Mouse (Mus musculus): ENCODE data around the gene Nrf1. TPM values are rescaled to one million over a fixed set of nuclear protein-coding genes. Genes with fewer than 3 reads are reported as not detected.

The Nrf1 gene
- polyA plus RNA-seq, 1 experiment from 2014 or later = 25.2 TPM

GRCm38 (mm10) chr6:30143263-30143662 lies 95.5 kb downstream of the Nrf1 start:
- DNase-seq (ENCODE audit: low read depth, low spot score) (no peak), ATAC-seq (no peak)
- H3K27me3 ChIP-seq = no peaks in the 10 kb centered on the region
- POLR2A ChIA-PET = no interaction called here
- no peak for TF ChIP-seq CTCF (IDR thresholded peaks at IDR 0.05)
- CTCF ChIA-PET = interaction anchor here (0.7 to 1.9 kb wide), 2 partner anchors 12 to 14 kb away, joined by 3 to 5 read pairs; no protein-coding TSS in a partner anchor
- in situ Hi-C loops (cut with MboI; ENCODE audit: low pct_unique_long_range_greater_than_20kb) = no loop called here

GRCm38 (mm10) chr6:30147058-30147457 lies 99.3 kb downstream of the Nrf1 start:
- no peak for ATAC-seq
- H3K27me3 ChIP-seq = no peaks in the 10 kb centered on the region
- POLR2A ChIA-PET = no interaction called here
- no peak for DNase-seq (ENCODE audit: low read depth, low spot score)
- CTCF ChIA-PET = no interaction called here
- in situ Hi-C loops (cut with MboI; ENCODE audit: low pct_unique_long_range_greater_than_20kb) = no loop called here
- TF ChIP-seq CTCF (IDR thresholded peaks at IDR 0.05) = no peak

- POLR2A ChIA-PET = no interaction called here
- ATAC-seq (no peak), DNase-seq (ENCODE audit: low read depth, low spot score) (no peak)
- TF ChIP-seq CTCF (IDR thresholded peaks at IDR 0.05) = no peak
- in situ Hi-C loops (cut with MboI; ENCODE audit: low pct_unique_long_range_greater_than_20kb) = no loop called here
- no peaks in the 10 kb centered on the region for H3K27me3 ChIP-seq
- CTCF ChIA-PET = no interaction called here
Observed at GRCm38 (mm10) chr6:30147753-30148152, 100.0 kb downstream of the Nrf1 start.

- no peaks in the 10 kb centered on the region for H3K27me3 ChIP-seq
- CTCF ChIA-PET = interaction anchor here (0.9 to 1.6 kb wide), 2 partner anchors 11 to 20 kb away, joined by 3 read pairs; no protein-coding TSS in a partner anchor
- DNase-seq (ENCODE audit: low read depth, low spot score) (no peak), ATAC-seq (no peak)
- TF ChIP-seq CTCF (IDR thresholded peaks at IDR 0.05) = no peak
- POLR2A ChIA-PET = no interaction called here
- in situ Hi-C loops (cut with MboI; ENCODE audit: low pct_unique_long_range_greater_than_20kb) = no loop called here
Observed at GRCm38 (mm10) chr6:30150471-30150870, 102.7 kb downstream of the Nrf1 start.

- POLR2A ChIA-PET = no interaction called here
- CTCF ChIA-PET = interaction anchor here (1.6 kb wide), 1 partner anchor 18 kb away, joined by 3 read pairs; no protein-coding TSS in a partner anchor
- no peak for TF ChIP-seq CTCF (IDR thresholded peaks at IDR 0.05)
- in situ Hi-C loops (cut with MboI; ENCODE audit: low pct_unique_long_range_greater_than_20kb) = no loop called here
- ATAC-seq (no peak), DNase-seq (ENCODE audit: low read depth, low spot score) (no peak)
- H3K27me3 ChIP-seq = no peaks in the 10 kb centered on the region
Observed at GRCm38 (mm10) chr6:30152163-30152562, 104.4 kb downstream of the Nrf1 start.

- ChIA-PET CTCF (no interaction called here), POLR2A (no interaction called here)
- no peak for TF ChIP-seq CTCF (IDR thresholded peaks at IDR 0.05)
- no peak for ATAC-seq
- no peak for DNase-seq (ENCODE audit: low read depth, low spot score)
- H3K27me3 ChIP-seq = no peaks in the 10 kb centered on the region
- in situ Hi-C loops (cut with MboI; ENCODE audit: low pct_unique_long_range_greater_than_20kb) = no loop called here
Observed at GRCm38 (mm10) chr6:30152649-30153048, 104.9 kb downstream of the Nrf1 start.

GRCm38 (mm10) chr6:30153076-30153475 lies 105.3 kb downstream of the Nrf1 start:
- H3K27me3 ChIP-seq = no peaks in the 10 kb centered on the region
- in situ Hi-C loops (cut with MboI; ENCODE audit: low pct_unique_long_range_greater_than_20kb) = no loop called here
- POLR2A ChIA-PET = interaction anchor here (0.6 kb wide), 1 partner anchor 9 kb away, joined by 3 read pairs; no protein-coding TSS in a partner anchor
- DNase-seq (ENCODE audit: low read depth, low spot score) (no peak), ATAC-seq (no peak)
- no peak for TF ChIP-seq CTCF (IDR thresholded peaks at IDR 0.05)
- CTCF ChIA-PET = no interaction called here

GRCm38 (mm10) chr6:30153733-30154415 lies 106.1 kb downstream of the Nrf1 start:
- TF ChIP-seq CTCF (IDR thresholded peaks at IDR 0.05) = no peak
- ChIA-PET CTCF (no interaction called here), POLR2A (interaction anchor here (0.6 kb wide), 1 partner anchor 8 kb away, joined by 3 read pairs; no protein-coding TSS in a partner anchor)
- no peak for ATAC-seq
- DNase-seq (ENCODE audit: low read depth, low spot score) = no peak
- in situ Hi-C loops (cut with MboI; ENCODE audit: low pct_unique_long_range_greater_than_20kb) = no loop called here
- no peaks in the 10 kb centered on the region for H3K27me3 ChIP-seq

GRCm38 (mm10) chr6:30159516-30160045 lies 111.8 kb downstream of the Nrf1 start:
- ChIA-PET POLR2A (interaction anchor here (0.5 kb wide), 1 partner anchor 231 kb away, joined by 3 read pairs; the partner anchor contains the start of gene Zc3hc1), CTCF (no interaction called here)
- no peak for TF ChIP-seq CTCF (IDR thresholded peaks at IDR 0.05)
- DNase-seq (ENCODE audit: low read depth, low spot score) (no peak), ATAC-seq (no peak)
- no peaks in the 10 kb centered on the region for H3K27me3 ChIP-seq
- in situ Hi-C loops (cut with MboI; ENCODE audit: low pct_unique_long_range_greater_than_20kb) = no loop called here

- no peaks in the 10 kb centered on the region for H3K27me3 ChIP-seq
- DNase-seq (ENCODE audit: low read depth, low spot score) = no peak
- POLR2A ChIA-PET = interaction anchor here (0.5 kb wide), 1 partner anchor 230 kb away, joined by 3 read pairs; the partner anchor contains the start of gene Zc3hc1
- CTCF ChIA-PET = no interaction called here
- no peak for ATAC-seq
- in situ Hi-C loops (cut with MboI; ENCODE audit: low pct_unique_long_range_greater_than_20kb) = no loop called here
- TF ChIP-seq CTCF (IDR thresholded peaks at IDR 0.05) = no peak
Observed at GRCm38 (mm10) chr6:30160408-30160807, 112.6 kb downstream of the Nrf1 start.

GRCm38 (mm10) chr6:30161618-30162017 lies 113.8 kb downstream of the Nrf1 start:
- ATAC-seq = no peak
- no peak for TF ChIP-seq CTCF (IDR thresholded peaks at IDR 0.05)
- H3K27me3 ChIP-seq = no peaks in the 10 kb centered on the region
- in situ Hi-C loops (cut with MboI; ENCODE audit: low pct_unique_long_range_greater_than_20kb) = no loop called here
- ChIA-PET CTCF (interaction anchor here (1.1 kb wide), 1 partner anchor 11 kb away, joined by 3 read pairs; no protein-coding TSS in a partner anchor), POLR2A (interaction anchor here (0.6 kb wide), 1 partner anchor 770 kb away, joined by 3 read pairs; no protein-coding TSS in a partner anchor)
- no peak for DNase-seq (ENCODE audit: low read depth, low spot score)
